Mouse (Mus musculus): ENCODE data around the gene Trpc2. TPM values are rescaled to one million over a fixed set of nuclear protein-coding genes. Genes with fewer than 3 reads are reported as not detected.

Gene Trpc2
- polyA plus RNA-seq (2014; fragmentation: Illumina TruSeq; extraction: RNeasy Lipid Tissue Mini Kit (QIAGEN cat#74804); ENCODE audit: low read depth, low replicate concordance), result not detected

GRCm38 (mm10) chr7:102082816-102083215 is at the start of gene Trpc2:
Gene Trpc2 (plus strand): TSS chr7:102083116.

DNA sequence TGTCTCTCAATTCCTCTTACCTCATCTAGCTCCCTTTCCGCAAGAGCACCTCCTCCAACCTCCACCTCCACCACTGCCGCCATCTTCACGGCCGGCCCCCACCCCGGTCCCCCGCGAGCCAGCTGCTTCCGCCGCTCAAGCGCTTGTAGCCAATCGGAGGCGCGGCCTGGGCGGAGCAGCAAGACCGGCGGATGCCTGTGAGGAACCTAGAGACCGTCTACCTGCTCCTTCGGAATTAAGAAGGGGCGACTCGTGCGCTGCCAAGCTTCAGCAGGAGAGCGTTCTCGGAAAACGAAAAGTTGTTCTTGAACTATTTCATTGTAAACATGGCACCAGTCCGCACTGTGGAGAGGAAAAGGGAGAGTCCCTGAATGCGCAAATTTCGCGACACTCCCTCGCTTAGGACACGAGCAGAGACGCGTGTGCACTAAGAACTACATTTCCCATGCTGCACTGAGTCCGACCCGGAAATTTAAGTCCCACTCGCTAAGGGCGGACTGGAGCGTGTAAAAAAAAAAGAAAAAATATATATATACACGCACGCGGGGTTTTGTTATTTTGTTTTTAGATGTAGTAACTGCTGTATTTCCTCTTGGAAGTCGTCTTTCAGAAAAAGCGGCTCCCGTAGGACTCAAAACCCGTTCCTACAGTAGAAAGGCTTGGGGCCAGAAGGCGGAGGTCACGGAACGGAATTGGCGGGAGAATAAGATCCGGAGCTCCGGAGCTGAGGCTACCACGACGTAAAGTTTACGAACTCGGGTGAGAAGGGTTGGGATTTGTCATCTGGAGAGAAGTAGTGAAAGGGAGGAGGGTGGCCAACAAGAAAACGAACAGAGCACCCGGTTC is 17.6 kb upstream of the Trpc2 start, which contains the start of the genes Rnf121, Xndc1 and Xntrpc:
Gene Rnf121 (minus strand): TSS at position 424 of the 846 bp plus-strand sequence.
Gene Xndc1 (plus strand): TSS at position 466 of the 846 bp plus-strand sequence.
Gene Xntrpc (plus strand): TSS at position 668 of the 846 bp plus-strand sequence.

GRCm38 (mm10) chr7:102101487-102101886 is 18.6 kb downstream of the Trpc2 start, which contains the start of gene Art1:
Gene Art1 (plus strand): TSS chr7:102101743.

DNA sequence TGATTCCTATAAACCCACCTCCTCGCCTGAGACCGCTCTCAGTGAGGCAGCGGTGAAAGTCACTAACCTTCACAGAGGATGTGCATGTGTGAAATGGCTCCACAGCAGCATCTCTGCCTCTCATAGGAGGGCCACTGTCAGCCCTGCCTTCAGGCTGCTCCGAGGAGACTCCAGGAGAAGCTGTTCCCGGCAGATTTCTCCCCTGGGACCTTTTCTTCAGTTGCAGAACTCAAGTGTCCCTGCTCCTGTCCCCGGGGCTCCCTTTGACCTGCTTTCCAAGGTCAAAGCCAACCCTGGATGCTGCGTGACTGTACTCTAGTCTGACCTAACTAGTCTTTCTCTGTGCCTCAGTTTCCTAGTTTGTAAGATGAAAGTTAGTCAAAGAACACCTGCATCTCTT is 26.3 kb downstream of the Trpc2 start, which contains the start of gene Art5:
Gene Art5 (minus strand): TSS at position 319 of the 400 bp plus-strand sequence.

GRCm38 (mm10) chr7:102116579-102117331 is 33.8 kb downstream of the Trpc2 start, which contains the start of gene Chrna10:
Gene Chrna10 (minus strand): TSS chr7:102116828.

Other genes with a start within 250 kb of the Trpc2 start
- gene Inppl1, start 244.9 kb upstream of the Trpc2 start, polyA plus RNA-seq (2014; fragmentation: Illumina TruSeq; extraction: RNeasy Lipid Tissue Mini Kit (QIAGEN cat#74804); ENCODE audit: low read depth, low replicate concordance), result 112 TPM
- gene Folr2, start 225.9 kb upstream of the Trpc2 start, polyA plus RNA-seq (2014; fragmentation: Illumina TruSeq; extraction: RNeasy Lipid Tissue Mini Kit (QIAGEN cat#74804); ENCODE audit: low read depth, low replicate concordance), result 23.5 TPM
- 25.1 TPM for gene Anapc15, start 219.4 kb upstream of the Trpc2 start, polyA plus RNA-seq (2014; fragmentation: Illumina TruSeq; extraction: RNeasy Lipid Tissue Mini Kit (QIAGEN cat#74804); ENCODE audit: low read depth, low replicate concordance)
- not detected for gene Folr1, start 212.3 kb upstream of the Trpc2 start, polyA plus RNA-seq (2014; fragmentation: Illumina TruSeq; extraction: RNeasy Lipid Tissue Mini Kit (QIAGEN cat#74804); ENCODE audit: low read depth, low replicate concordance)
- gene Lamtor1, start 177.2 kb upstream of the Trpc2 start, polyA plus RNA-seq (2014; fragmentation: Illumina TruSeq; extraction: RNeasy Lipid Tissue Mini Kit (QIAGEN cat#74804); ENCODE audit: low read depth, low replicate concordance), result 158 TPM
- not detected for gene Tomt, start 176.8 kb upstream of the Trpc2 start, polyA plus RNA-seq (2014; fragmentation: Illumina TruSeq; extraction: RNeasy Lipid Tissue Mini Kit (QIAGEN cat#74804); ENCODE audit: low read depth, low replicate concordance)
- 4.9 TPM for gene Lrrc51, start 149.2 kb upstream of the Trpc2 start, polyA plus RNA-seq (2014; fragmentation: Illumina TruSeq; extraction: RNeasy Lipid Tissue Mini Kit (QIAGEN cat#74804); ENCODE audit: low read depth, low replicate concordance)
- 72.8 TPM for gene Numa1, start 149.0 kb upstream of the Trpc2 start, polyA plus RNA-seq (2014; fragmentation: Illumina TruSeq; extraction: RNeasy Lipid Tissue Mini Kit (QIAGEN cat#74804); ENCODE audit: low read depth, low replicate concordance)
- gene Il18bp, start 64.4 kb upstream of the Trpc2 start, polyA plus RNA-seq (2014; fragmentation: Illumina TruSeq; extraction: RNeasy Lipid Tissue Mini Kit (QIAGEN cat#74804); ENCODE audit: low read depth, low replicate concordance), result 10.1 TPM
- 22.1 TPM for gene Rnf121, start 17.6 kb upstream of the Trpc2 start, polyA plus RNA-seq (2014; fragmentation: Illumina TruSeq; extraction: RNeasy Lipid Tissue Mini Kit (QIAGEN cat#74804); ENCODE audit: low read depth, low replicate concordance)
- 12.8 TPM for gene Xndc1, start 17.6 kb upstream of the Trpc2 start, polyA plus RNA-seq (2014; fragmentation: Illumina TruSeq; extraction: RNeasy Lipid Tissue Mini Kit (QIAGEN cat#74804); ENCODE audit: low read depth, low replicate concordance)
- 2.4 TPM for gene Xntrpc, start 17.4 kb upstream of the Trpc2 start, polyA plus RNA-seq (2014; fragmentation: Illumina TruSeq; extraction: RNeasy Lipid Tissue Mini Kit (QIAGEN cat#74804); ENCODE audit: low read depth, low replicate concordance)
- 249 TPM for gene Art1, start 18.6 kb downstream of the Trpc2 start, polyA plus RNA-seq (2014; fragmentation: Illumina TruSeq; extraction: RNeasy Lipid Tissue Mini Kit (QIAGEN cat#74804); ENCODE audit: low read depth, low replicate concordance)
- gene Art5, start 26.4 kb downstream of the Trpc2 start, polyA plus RNA-seq (2014; fragmentation: Illumina TruSeq; extraction: RNeasy Lipid Tissue Mini Kit (QIAGEN cat#74804); ENCODE audit: low read depth, low replicate concordance), result 31.9 TPM
- gene Chrna10, start 33.7 kb downstream of the Trpc2 start, polyA plus RNA-seq (2014; fragmentation: Illumina TruSeq; extraction: RNeasy Lipid Tissue Mini Kit (QIAGEN cat#74804); ENCODE audit: low read depth, low replicate concordance), result not detected
- 17.3 TPM for gene Nup98, start 127.1 kb downstream of the Trpc2 start, polyA plus RNA-seq (2014; fragmentation: Illumina TruSeq; extraction: RNeasy Lipid Tissue Mini Kit (QIAGEN cat#74804); ENCODE audit: low read depth, low replicate concordance)
- 72.1 TPM for gene Pgap2, start 127.1 kb downstream of the Trpc2 start, polyA plus RNA-seq (2014; fragmentation: Illumina TruSeq; extraction: RNeasy Lipid Tissue Mini Kit (QIAGEN cat#74804); ENCODE audit: low read depth, low replicate concordance)
- 22.6 TPM for gene Rhog, start 172.9 kb downstream of the Trpc2 start, polyA plus RNA-seq (2014; fragmentation: Illumina TruSeq; extraction: RNeasy Lipid Tissue Mini Kit (QIAGEN cat#74804); ENCODE audit: low read depth, low replicate concordance)
- 14.8 TPM for gene Stim1, start 184.7 kb downstream of the Trpc2 start, polyA plus RNA-seq (2014; fragmentation: Illumina TruSeq; extraction: RNeasy Lipid Tissue Mini Kit (QIAGEN cat#74804); ENCODE audit: low read depth, low replicate concordance)

All from heart, adult 10 weeks (tissue).